Mouse (Mus musculus): Measurements from ENCODE around the gene Tenm4. TPM values are rescaled to one million over a fixed set of nuclear protein-coding genes. Genes with fewer than 3 reads are reported as not detected.

The Tenm4 gene
- total and polyA plus RNA-seq, 3 experiments = 0.03 to 0.26 (median 0.04) TPM

- Histone ChIP-seq H3K4me1 (ENCODE audit: control insufficient read depth in 1 of 2, insufficient read depth in 2 of 2) (peaks cover 0 to 32% of the 10 kb centered on the region in 2 experiments; a peak in 2 of 4 replicates), H3K4me3 (replicated peaks in 1 of 3; ENCODE audit: low read depth in 2 of 3, low read length in 2 of 3, poor library complexity in 1 of 3) (no peak overlapping the region), H3K4me2 (ENCODE audit: insufficient read depth, low read depth, poor library complexity, severe bottlenecking) (no peak overlapping the region), H3K27me3 (replicated peaks) (no peaks in the 10 kb centered on the region), H3K9me3 (replicated peaks; ENCODE audit: low read length) (no peaks in the 10 kb centered on the region), H3K79me2 (replicated peaks; ENCODE audit: control insufficient read depth, extremely low read depth, insufficient read depth, poor library complexity, severe bottlenecking) (no peaks in the 10 kb centered on the region), H3K36me3 (replicated peaks in 1 of 2; ENCODE audit: control insufficient read depth in 1 of 2, insufficient read depth in 1 of 2, low read length in 1 of 2) (no peaks in the 10 kb centered on the region), H3K9ac (ENCODE audit: insufficient read depth, low read depth) (no peak overlapping the region), H3K27ac (ENCODE audit: insufficient read depth, low read depth) (no peak overlapping the region)
- TF ChIP-seq TBP (conservative IDR thresholded peaks at IDR 0.05; ENCODE audit: low read depth, low read length) (no peak), IRF4 (IDR thresholded peaks at IDR 0.05; ENCODE audit: low read depth, low read length) (no peak), UBTF (IDR thresholded peaks at IDR 0.05; ENCODE audit: low read depth, low read length) (no peak), E2F4 (IDR thresholded peaks at IDR 0.05; ENCODE audit: insufficient replicate concordance, low read depth, low read length) (no peak), MXI1 (IDR thresholded peaks at IDR 0.05; ENCODE audit: low read depth, low read length) (no peak)
- no peak for DNase-seq (ENCODE audit: extremely low read depth)
- dilution Hi-C loops (cut with MboI; ENCODE audit: extremely low pct_ligation_motif_present, extremely low pct_unique_long_range_greater_than_20kb, low sequenced_read_pairs) (no loop called here), in situ Hi-C loops (cut with MboI; ENCODE audit: low pct_ligation_motif_present, low pct_unique_long_range_greater_than_20kb, low sequenced_read_pairs) (no loop called here)
Measured at GRCm38 (mm10) chr7:96484006-96484581, 313.0 kb downstream of the Tenm4 start.

DNA sequence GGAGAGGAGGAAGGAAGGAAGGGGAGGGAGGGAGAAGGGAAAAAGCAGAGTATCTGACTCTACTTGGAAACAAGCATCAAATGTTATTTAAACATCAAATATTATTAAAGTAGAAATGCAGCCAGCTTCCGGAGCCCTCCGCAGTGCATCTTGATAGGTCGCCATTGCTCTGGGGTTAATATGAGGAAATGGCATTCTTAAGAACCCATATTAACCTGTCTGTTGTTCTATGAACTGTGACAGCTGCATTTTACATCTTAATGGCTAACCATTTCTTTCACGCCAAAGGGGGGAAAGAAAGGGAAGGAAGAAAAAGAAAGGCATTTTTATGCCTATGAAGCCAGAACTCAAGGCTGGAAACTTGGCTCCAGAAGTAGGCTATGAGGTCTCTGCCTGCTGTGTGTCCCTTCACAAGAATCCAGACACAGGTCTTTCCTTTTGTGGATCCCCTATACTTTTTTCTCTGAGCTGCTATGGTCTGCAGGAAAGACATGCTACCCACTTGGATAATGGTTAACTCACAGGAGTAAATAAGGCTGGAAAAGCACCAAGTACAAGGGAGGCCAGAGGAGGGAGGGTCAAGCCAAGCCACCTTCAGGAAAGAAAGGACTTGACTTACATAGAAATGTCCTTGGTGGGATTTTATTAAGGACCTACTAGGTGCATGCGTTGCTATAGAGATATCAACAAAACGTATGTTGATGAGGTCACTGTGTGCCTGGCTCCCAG lies 318.5 kb downstream of the Tenm4 start:
- Histone ChIP-seq H3K79me2 (replicated peaks; ENCODE audit: control insufficient read depth, extremely low read depth, insufficient read depth, poor library complexity, severe bottlenecking) (no peaks in the 10 kb centered on the region), H3K4me3 (replicated peaks in 1 of 3; ENCODE audit: low read depth in 2 of 3, low read length in 2 of 3, poor library complexity in 1 of 3) (no peak overlapping the region), H3K27me3 (replicated peaks) (no peaks in the 10 kb centered on the region), H3K27ac (ENCODE audit: insufficient read depth, low read depth) (no peak overlapping the region), H3K36me3 (replicated peaks in 1 of 2; ENCODE audit: control insufficient read depth in 1 of 2, insufficient read depth in 1 of 2, low read length in 1 of 2) (no peaks in the 10 kb centered on the region), H3K9ac (ENCODE audit: insufficient read depth, low read depth) (no peak overlapping the region), H3K9me3 (replicated peaks; ENCODE audit: low read length) (no peaks in the 10 kb centered on the region), H3K4me2 (ENCODE audit: insufficient read depth, low read depth, poor library complexity, severe bottlenecking) (no peak overlapping the region), H3K4me1 (ENCODE audit: control insufficient read depth in 1 of 2, insufficient read depth in 2 of 2) (no peaks in the 10 kb centered on the region)
- TF ChIP-seq PAX5 (IDR thresholded peaks at IDR 0.05; ENCODE audit: low read length) (no peak), MAFK (IDR thresholded peaks at IDR 0.05; ENCODE audit: insufficient replicate concordance, low read length) (no peak), CHD2 (IDR thresholded peaks at IDR 0.05; ENCODE audit: low read length) (no peak), RCOR1 (conservative IDR thresholded peaks at IDR 0.05; ENCODE audit: low read depth, low read length) (no peak), MAX (IDR thresholded peaks at IDR 0.05; ENCODE audit: low read length) (no peak), SMC3 (IDR thresholded peaks at IDR 0.05; ENCODE audit: low read depth, low read length) (no peak), CHD1 (IDR thresholded peaks at IDR 0.05; ENCODE audit: low read depth, low read length) (no peak)
- in situ Hi-C loops (cut with MboI; ENCODE audit: low pct_ligation_motif_present, low pct_unique_long_range_greater_than_20kb, low sequenced_read_pairs) (no loop called here), dilution Hi-C loops (cut with MboI; ENCODE audit: extremely low pct_ligation_motif_present, extremely low pct_unique_long_range_greater_than_20kb, low sequenced_read_pairs) (no loop called here)
- DNase-seq (ENCODE audit: extremely low read depth) = no peak

- in situ Hi-C loops (cut with MboI; ENCODE audit: low pct_ligation_motif_present, low pct_unique_long_range_greater_than_20kb, low sequenced_read_pairs) (no loop called here), dilution Hi-C loops (cut with MboI; ENCODE audit: extremely low pct_ligation_motif_present, extremely low pct_unique_long_range_greater_than_20kb, low sequenced_read_pairs) (no loop called here)
- H3K9me3 ChIP-seq (replicated peaks; ENCODE audit: low read length) = no peaks in the 10 kb centered on the region
- DNase-seq (ENCODE audit: extremely low read depth) = no peak
- H3K9ac ChIP-seq (ENCODE audit: insufficient read depth, low read depth) = no peak overlapping the region
- H3K36me3 ChIP-seq (replicated peaks in 1 of 2; ENCODE audit: control insufficient read depth in 1 of 2, insufficient read depth in 1 of 2, low read length in 1 of 2) = no peaks in the 10 kb centered on the region
- H3K4me3 ChIP-seq (replicated peaks in 1 of 3; ENCODE audit: low read depth in 2 of 3, low read length in 2 of 3, poor library complexity in 1 of 3) = no peak overlapping the region
- H3K4me1 ChIP-seq (ENCODE audit: control insufficient read depth in 1 of 2, insufficient read depth in 2 of 2) = no peaks in the 10 kb centered on the region
- no peak overlapping the region for H3K4me2 ChIP-seq (ENCODE audit: insufficient read depth, low read depth, poor library complexity, severe bottlenecking)
- no peaks in the 10 kb centered on the region for H3K79me2 ChIP-seq (replicated peaks; ENCODE audit: control insufficient read depth, extremely low read depth, insufficient read depth, poor library complexity, severe bottlenecking)
- no peak for TF ChIP-seq BHLHE40 (IDR thresholded peaks at IDR 0.05; ENCODE audit: low read depth, low read length)
- no peak for TF ChIP-seq JUND (conservative IDR thresholded peaks at IDR 0.05; ENCODE audit: low read depth, low read length)
- no peak overlapping the region for H3K27ac ChIP-seq (ENCODE audit: insufficient read depth, low read depth)
- H3K27me3 ChIP-seq (replicated peaks) = no peaks in the 10 kb centered on the region
Measured at GRCm38 (mm10) chr7:96491896-96492295, 320.9 kb downstream of the Tenm4 start.

All from CH12.LX (cell line).